ENCODE assay signal across 7 mouse cellular contexts in the genomic region with DNA sequence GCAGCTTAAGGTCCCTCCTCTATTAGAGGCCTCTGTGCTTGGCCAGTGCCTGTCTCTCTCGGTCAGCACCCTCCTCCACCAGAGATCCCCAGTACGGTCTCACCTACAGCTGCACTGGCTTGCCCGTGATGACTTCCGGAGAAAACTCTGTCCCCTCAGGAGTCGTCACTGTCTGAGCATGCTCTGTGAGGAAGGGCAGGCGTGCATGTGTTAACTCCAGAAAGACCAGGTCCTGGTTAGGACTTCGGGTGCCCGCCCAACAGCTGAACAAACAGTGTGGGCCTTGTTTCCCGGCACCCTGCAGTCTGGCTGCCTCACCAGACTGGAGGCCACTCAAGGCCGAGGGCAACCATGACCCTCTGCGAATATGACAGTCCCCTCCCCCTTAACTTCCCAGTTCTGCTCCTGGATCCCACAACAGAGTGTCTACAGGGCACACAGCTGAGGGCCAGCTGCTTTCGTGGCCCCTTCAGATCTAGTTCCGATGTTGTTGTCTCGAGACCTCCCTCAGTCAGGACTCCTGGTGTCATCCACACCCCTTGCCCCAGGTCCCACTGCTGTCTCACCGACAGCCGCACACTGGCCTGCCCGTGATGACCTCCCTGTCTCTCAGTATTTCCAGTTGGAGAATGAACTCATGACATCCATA. TPM values are rescaled to one million over a fixed set of nuclear protein-coding genes. Genes with fewer than 3 reads are reported as not detected.
DNase-seq lines count a peak whose midpoint lies in the region; ATAC-seq and TF ChIP-seq lines count a peak whose summit lies in the region.

No protein-coding gene starts in this region.

- no peak for DNase-seq in left cerebral cortex, adult 2 months (ENCODE audit: extremely low spot score in 1 of 2, low spot score in 2 of 2)
- DNase-seq in left cerebral cortex, postnatal 4 days: no peak
- no peak for DNase-seq in hindbrain, embryonic 14.5 days (ENCODE audit: low spot score)
- no peak for DNase-seq in thymus, postnatal 0 days (ENCODE audit: low spot score)
- DNase-seq in spleen, postnatal 4 days (ENCODE audit: low spot score in 2 of 2): no peak

- H3K9ac ChIP-seq in embryonic facial prominence, embryonic 13.5 days: 0 out of 2 replicates have a peak overlapping the region, but pooled peaks have one; percentile 12
- H3K9ac ChIP-seq in hindbrain, embryonic 14.5 days: no peak overlapping the region
- no peak overlapping the region for H3K9ac ChIP-seq in neural tube, embryonic 12.5 days

- H3K4me2 ChIP-seq in embryonic facial prominence, embryonic 13.5 days: no peak overlapping the region
- H3K4me2 ChIP-seq in hindbrain, embryonic 14.5 days (replicated peaks): peak overlapping the region; percentile 10
- 0 out of 2 replicates have a peak overlapping the region, but pooled peaks have one; percentile 5 for H3K4me2 ChIP-seq in neural tube, embryonic 12.5 days (replicated peaks)

- ATAC-seq in embryonic facial prominence, embryonic 13.5 days (ENCODE audit: insufficient number of reproducible peaks, insufficient read depth, low FRiP score, low TSS enrichment, low read depth): no peak
- no peak for ATAC-seq in hindbrain, embryonic 14.5 days (ENCODE audit: low FRiP score)
- ATAC-seq in neural tube, embryonic 12.5 days (ENCODE audit: low FRiP score, low read depth): no peak

- H3K4me1 ChIP-seq in embryonic facial prominence, embryonic 13.5 days: peaks cover 5% of the 10 kb centered on the region
- H3K4me1 ChIP-seq in hindbrain, embryonic 14.5 days (replicated peaks; ENCODE audit: control insufficient read depth, insufficient read depth, low read length): peaks cover 4% of the 10 kb centered on the region
- peaks cover 13% of the 10 kb centered on the region for H3K4me1 ChIP-seq in neural tube, embryonic 12.5 days

- no peaks in the 10 kb centered on the region for H3K36me3 ChIP-seq in embryonic facial prominence, embryonic 13.5 days
- H3K36me3 ChIP-seq in hindbrain, embryonic 14.5 days (replicated peaks; ENCODE audit: control insufficient read depth, insufficient read depth): no peaks in the 10 kb centered on the region
- no peaks in the 10 kb centered on the region for H3K36me3 ChIP-seq in neural tube, embryonic 12.5 days

- no peak for TF ChIP-seq CTCF in left cerebral cortex, adult 2 months (IDR thresholded peaks at IDR 0.05)

- H3K27ac ChIP-seq in left cerebral cortex, adult 2 months: peak overlapping the region; percentile 53; the same call in 1 of the 2 replicates
- no peak overlapping the region for H3K27ac ChIP-seq in embryonic facial prominence, embryonic 13.5 days
- H3K27ac ChIP-seq in hindbrain, embryonic 14.5 days: no peak overlapping the region
- H3K27ac ChIP-seq in neural tube, embryonic 12.5 days: no peak overlapping the region

- intact Hi-C loops in left cerebral cortex, adult 2 months (cut with DNase I): no loop called here
- intact Hi-C loops in left cerebral cortex, postnatal 4 days (cut with DNase I): loop anchor here (5.0 to 10.0 kb wide), 2 partner anchors 101 to 269 kb away; partner anchors contain the start of gene Trmu

- H3K9me3 ChIP-seq in embryonic facial prominence, embryonic 13.5 days: no peaks in the 10 kb centered on the region
- no peaks in the 10 kb centered on the region for H3K9me3 ChIP-seq in hindbrain, embryonic 14.5 days (ENCODE audit: control insufficient read depth, low read length)
- no peaks in the 10 kb centered on the region for H3K9me3 ChIP-seq in neural tube, embryonic 12.5 days

- H3K4me3 ChIP-seq in left cerebral cortex, adult 2 months: no peak overlapping the region
- no peak overlapping the region for H3K4me3 ChIP-seq in embryonic facial prominence, embryonic 13.5 days
- no peak overlapping the region for H3K4me3 ChIP-seq in hindbrain, embryonic 14.5 days (replicated peaks; ENCODE audit: low read length)
- no peak overlapping the region for H3K4me3 ChIP-seq in neural tube, embryonic 12.5 days

- no peaks in the 10 kb centered on the region for H3K27me3 ChIP-seq in embryonic facial prominence, embryonic 13.5 days
- H3K27me3 ChIP-seq in hindbrain, embryonic 14.5 days (ENCODE audit: control insufficient read depth, insufficient read depth, low read length): no peaks in the 10 kb centered on the region
- 0 out of 2 replicates have a peak, but pooled peaks cover 3% of the 10 kb centered on the region for H3K27me3 ChIP-seq in neural tube, embryonic 12.5 days (replicated peaks)

- 54% methylated on average over 17 of the region's 17 CpGs for WGBS in embryonic facial prominence, embryonic 13.5 days
- 65% methylated on average over 17 of the region's 17 CpGs for WGBS in hindbrain, embryonic 14.5 days
- WGBS in neural tube, embryonic 12.5 days: 61% methylated on average over 17 of the region's 17 CpGs

RNA-seq across cellular contexts. Expression of gene Wnt7b, which starts 23.8 kb away (rescaled TPM):
- 10 to 100 TPM; 33.8 to 35.5 TPM for total RNA-seq in left cerebral cortex, adult 2 months (2021)
- total RNA-seq in left cerebral cortex, postnatal 4 days (2021): 10 to 100 TPM; 65.6 to 67.5 TPM
- polyA plus RNA-seq in embryonic facial prominence, embryonic 13.5 days (2015; fragmentation: Nextera tagmentation; extraction: Ambion mirVana): 35.0 and 44.9 TPM in 2 replicates
- 28.1 and 30.8 TPM in 2 replicates for polyA plus RNA-seq in hindbrain, embryonic 14.5 days (2014; fragmentation: Nextera tagmentation; extraction: Ambion mirVana)
- 90.3 and 99.7 TPM in 2 replicates for polyA plus RNA-seq in neural tube, embryonic 12.5 days (2016; fragmentation: Nextera tagmentation; extraction: Ambion mirVana)
- polyA plus RNA-seq in thymus, postnatal 0 days (2015; fragmentation: Nextera tagmentation; extraction: Ambion mirVana): 0.73 and 1.3 TPM in 2 replicates

Comparison
In these comparisons a context has a peak if more than half of its experiments do, and no peak if none do; other contexts are left out.
1. RNA of gene Wnt7b, which starts 23.8 kb away (polyA plus RNA-seq): 90.3 to 99.7 TPM in neural tube, embryonic 12.5 days, 35.0 to 44.9 TPM in embryonic facial prominence, embryonic 13.5 days and 28.1 to 30.8 TPM in hindbrain, embryonic 14.5 days; 0.73 to 1.3 TPM in thymus, postnatal 0 days; every median in the first group is over 10 times any median in the second.